ENCODE assay signal across 16 mouse cellular contexts in the genomic region with DNA sequence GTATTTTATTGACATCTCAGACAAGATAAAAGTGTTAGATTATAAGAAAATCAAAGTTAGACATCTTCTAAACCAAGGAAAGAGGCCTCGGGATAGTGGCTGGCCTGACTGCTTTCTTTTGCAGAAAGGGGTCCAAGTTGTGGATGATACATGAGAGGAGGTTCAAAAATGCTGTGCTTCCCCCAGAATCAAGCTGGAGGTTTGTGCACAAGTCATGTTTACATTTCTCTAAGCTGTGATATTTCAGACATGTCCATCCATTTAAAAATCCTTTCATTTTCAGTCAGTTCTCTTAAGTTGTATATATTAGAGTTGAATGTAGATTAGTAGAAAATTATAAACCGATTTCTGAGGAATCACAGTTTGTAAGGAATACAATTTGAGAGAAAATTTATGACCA.
"Had no signal": no experiment of that assay in that cellular context is flagged by ENCODE, and none has a peak within 500 bp of the region (broad histone marks: within the 10 kb centered on the region; RNA-seq: fewer than 3 reads in every experiment).

No protein-coding gene starts in this region.

- H3K9ac ChIP-seq: neural tube, embryonic 12.5 days; neural tube, embryonic 13.5 days; neural tube, embryonic 15.5 days; stomach, embryonic 15.5 days had no signal

- H3K36me3 ChIP-seq: neural tube, embryonic 12.5 days; neural tube, embryonic 13.5 days; neural tube, embryonic 15.5 days; stomach, embryonic 15.5 days had no signal

- H3K4me2 ChIP-seq: neural tube, embryonic 12.5 days; neural tube, embryonic 13.5 days; neural tube, embryonic 15.5 days; stomach, embryonic 15.5 days had no signal

- H3K27me3 ChIP-seq: neural tube, embryonic 12.5 days; neural tube, embryonic 13.5 days; neural tube, embryonic 15.5 days; stomach, embryonic 15.5 days had no signal

- DNase-seq: retina, postnatal 1 day; right cerebral cortex, adult 18-20 months; right cerebral cortex, postnatal 14 days; right cerebral cortex, postnatal 25 days; right cerebral cortex, postnatal 4 days; spleen, adult 18-20 months; thymus, adult 18-20 months; thymus, adult 2 months; thymus, postnatal 14 days; thymus, postnatal 25 days; thymus, postnatal 36 days; thymus, postnatal 4 days had no signal

- H3K4me3 ChIP-seq: neural tube, embryonic 12.5 days; neural tube, embryonic 13.5 days; neural tube, embryonic 15.5 days; stomach, embryonic 15.5 days had no signal

- H3K9me3 ChIP-seq: neural tube, embryonic 12.5 days; neural tube, embryonic 13.5 days; neural tube, embryonic 15.5 days; stomach, embryonic 15.5 days had no signal

- H3K27ac ChIP-seq: neural tube, embryonic 12.5 days; neural tube, embryonic 13.5 days; neural tube, embryonic 15.5 days had no signal

- H3K4me1 ChIP-seq: neural tube, embryonic 12.5 days; neural tube, embryonic 13.5 days; neural tube, embryonic 15.5 days had no signal
